7 mouse cellular contexts compared by ENCODE assay signal in genomic region chr8:121947047-121947752, GRCm38 (mm10). TPM values are rescaled to one million over a fixed set of nuclear protein-coding genes. Genes with fewer than 3 reads are reported as not detected.
A peak's percentile ranks its signal among the peaks of the same experiment; 100 is the strongest.
DNase-seq lines count a peak whose midpoint lies in the region; ATAC-seq and TF ChIP-seq lines count a peak whose summit lies in the region.

No protein-coding gene starts in this region.

- H3K9me3 ChIP-seq in embryonic facial prominence, embryonic 14.5 days (ENCODE audit: control insufficient read depth, low read length), result no peaks in the 10 kb centered on the region
- H3K9me3 ChIP-seq in intestine, embryonic 14.5 days (ENCODE audit: control insufficient read depth, low read length), result no peaks in the 10 kb centered on the region
- H3K9me3 ChIP-seq in neural tube, embryonic 13.5 days, result no peaks in the 10 kb centered on the region

- DNase-seq in left cerebral cortex, adult 2 months (ENCODE audit: extremely low spot score in 1 of 2, low spot score in 2 of 2), result no peak
- DNase-seq in left cerebral cortex, postnatal 36 days (ENCODE audit: low spot score in 2 of 2), result no peak
- DNase-seq in embryonic facial prominence, embryonic 14.5 days (ENCODE audit: low spot score), result no peak
- no peak for DNase-seq in intestine, embryonic 14.5 days (ENCODE audit: low spot score)
- DNase-seq in ovary, postnatal 36 days (ENCODE audit: low spot score), result no peak
- DNase-seq in urinary bladder, postnatal 10 days (ENCODE audit: low spot score), result no peak

- peak overlapping the region; percentile 11; the same call in 1 of the 2 replicates for H3K4me3 ChIP-seq in left cerebral cortex, adult 2 months
- peak overlapping the region; percentile 31 for H3K4me3 ChIP-seq in embryonic facial prominence, embryonic 14.5 days (ENCODE audit: low read depth, low read length)
- H3K4me3 ChIP-seq in intestine, embryonic 14.5 days (ENCODE audit: low read depth, low read length), result peak overlapping the region; percentile 34
- peak overlapping the region; percentile 34 for H3K4me3 ChIP-seq in neural tube, embryonic 13.5 days

- H3K4me2 ChIP-seq in embryonic facial prominence, embryonic 14.5 days (ENCODE audit: low read depth, low read length), result peak overlapping the region; percentile 57
- H3K4me2 ChIP-seq in intestine, embryonic 14.5 days (ENCODE audit: low read length), result peak overlapping the region; percentile 65
- peak overlapping the region; percentile 63 for H3K4me2 ChIP-seq in neural tube, embryonic 13.5 days

- no peaks in the 10 kb centered on the region; the same call in 1 of the 2 replicates for H3K36me3 ChIP-seq in embryonic facial prominence, embryonic 14.5 days (ENCODE audit: control insufficient read depth, insufficient read depth, low read length)
- H3K36me3 ChIP-seq in intestine, embryonic 14.5 days (ENCODE audit: control insufficient read depth, insufficient read depth, low read length), result 0 out of 2 replicates have a peak, but pooled peaks cover under 1% of the 10 kb centered on the region
- H3K36me3 ChIP-seq in neural tube, embryonic 13.5 days, result no peaks in the 10 kb centered on the region

- no peak for TF ChIP-seq CTCF in left cerebral cortex, adult 2 months (IDR thresholded peaks at IDR 0.05)

- no peaks in the 10 kb centered on the region for H3K27me3 ChIP-seq in embryonic facial prominence, embryonic 14.5 days (replicated peaks; ENCODE audit: control insufficient read depth, insufficient read depth, low read length)
- no peaks in the 10 kb centered on the region for H3K27me3 ChIP-seq in intestine, embryonic 14.5 days (replicated peaks; ENCODE audit: control insufficient read depth, insufficient read depth, low read length)
- no peaks in the 10 kb centered on the region for H3K27me3 ChIP-seq in neural tube, embryonic 13.5 days

- peak overlapping the region; percentile 15; the same call in 1 of the 2 replicates for H3K27ac ChIP-seq in left cerebral cortex, adult 2 months
- peak overlapping the region; percentile 88 for H3K27ac ChIP-seq in embryonic facial prominence, embryonic 14.5 days (replicated peaks; ENCODE audit: low read depth, low read length)
- peak overlapping the region; percentile 81 for H3K27ac ChIP-seq in intestine, embryonic 14.5 days (ENCODE audit: low read depth)
- H3K27ac ChIP-seq in neural tube, embryonic 13.5 days (replicated peaks), result peak overlapping the region; percentile 75

- intact Hi-C loops in left cerebral cortex, adult 2 months (cut with DNase I), result no loop called here
- intact Hi-C loops in left cerebral cortex, postnatal 36 days (cut with DNase I), result no loop called here

- H3K9ac ChIP-seq in embryonic facial prominence, embryonic 14.5 days (ENCODE audit: low read depth, low read length), result peak overlapping the region; percentile 59
- H3K9ac ChIP-seq in intestine, embryonic 14.5 days (ENCODE audit: low read length), result peak overlapping the region; percentile 41
- peak overlapping the region; percentile 67 for H3K9ac ChIP-seq in neural tube, embryonic 13.5 days

- 31% methylated on average over 19 of the region's 19 CpGs for WGBS in embryonic facial prominence, embryonic 14.5 days
- WGBS in intestine, embryonic 14.5 days, result 31% methylated on average over 19 of the region's 19 CpGs
- 28% methylated on average over 19 of the region's 19 CpGs for WGBS in neural tube, embryonic 13.5 days

- ATAC-seq in embryonic facial prominence, embryonic 14.5 days (ENCODE audit: low read depth), result no peak
- ATAC-seq in intestine, embryonic 14.5 days (replicated peaks; ENCODE audit: low FRiP score, low TSS enrichment, low read depth), result no peak
- no peak for ATAC-seq in neural tube, embryonic 13.5 days (ENCODE audit: low read depth)

- H3K4me1 ChIP-seq in embryonic facial prominence, embryonic 14.5 days (ENCODE audit: control insufficient read depth, insufficient read depth, low read length), result peaks cover 21% of the 10 kb centered on the region
- peaks cover 27% of the 10 kb centered on the region for H3K4me1 ChIP-seq in intestine, embryonic 14.5 days (replicated peaks; ENCODE audit: control insufficient read depth, insufficient read depth, low read length)
- peaks cover 37% of the 10 kb centered on the region for H3K4me1 ChIP-seq in neural tube, embryonic 13.5 days (replicated peaks)

RNA-seq across cellular contexts. Expression of gene Banp, which starts 2.4 kb away (rescaled TPM):
- total RNA-seq in left cerebral cortex, adult 2 months (2021), result 10 to 100 TPM; 31.4 to 62.5 TPM
- 10 to 100 TPM; 25.8 to 47.8 TPM for total RNA-seq in left cerebral cortex, postnatal 36 days (2021)
- 32.1 and 34.9 TPM in 2 replicates for polyA plus RNA-seq in embryonic facial prominence, embryonic 14.5 days (2014; fragmentation: Nextera tagmentation; extraction: Ambion mirVana)
- 36.6 and 41.1 TPM in 2 replicates for polyA plus RNA-seq in intestine, embryonic 14.5 days (2014; fragmentation: Nextera tagmentation; extraction: Ambion mirVana)
- polyA plus RNA-seq in neural tube, embryonic 13.5 days (2015; fragmentation: Nextera tagmentation; extraction: Ambion mirVana), result 59.9 and 60.1 TPM in 2 replicates

RNA-seq across cellular contexts. Expression of gene Car5a, which starts 2.5 kb away (rescaled TPM):
- not detected for total RNA-seq in left cerebral cortex, adult 2 months (2021)
- not detected for total RNA-seq in left cerebral cortex, postnatal 36 days (2021)
- polyA plus RNA-seq in embryonic facial prominence, embryonic 14.5 days (2014; fragmentation: Nextera tagmentation; extraction: Ambion mirVana), result not detected in 2 replicates
- polyA plus RNA-seq in intestine, embryonic 14.5 days (2014; fragmentation: Nextera tagmentation; extraction: Ambion mirVana), result not detected in 2 replicates
- polyA plus RNA-seq in neural tube, embryonic 13.5 days (2015; fragmentation: Nextera tagmentation; extraction: Ambion mirVana), result 0.23 and 0.31 TPM in 2 replicates

RNA-seq across cellular contexts. Expression of gene Slc7a5, which starts 39.7 kb away (rescaled TPM):
- 10 to 100 TPM; 61.5 to 63.2 TPM for total RNA-seq in left cerebral cortex, adult 2 months (2021)
- 10 to 100 TPM; 61.9 to 73.8 TPM for total RNA-seq in left cerebral cortex, postnatal 36 days (2021)
- polyA plus RNA-seq in embryonic facial prominence, embryonic 14.5 days (2014; fragmentation: Nextera tagmentation; extraction: Ambion mirVana), result 28.8 and 29.6 TPM in 2 replicates
- polyA plus RNA-seq in intestine, embryonic 14.5 days (2014; fragmentation: Nextera tagmentation; extraction: Ambion mirVana), result 19.8 and 26.4 TPM in 2 replicates
- 38.7 and 38.9 TPM in 2 replicates for polyA plus RNA-seq in neural tube, embryonic 13.5 days (2015; fragmentation: Nextera tagmentation; extraction: Ambion mirVana)

Comparison
In these comparisons a context has a peak if more than half of its experiments do, and no peak if none do; other contexts are left out.
1. H3K27ac ChIP-seq: peak in every context shown above with its lines; median percentile 88 in embryonic facial prominence, embryonic 14.5 days; 81 in intestine, embryonic 14.5 days; 75 in neural tube, embryonic 13.5 days; 15 in left cerebral cortex, adult 2 months.